Mouse (Mus musculus) bone marrow, adult 2 months (tissue): ENCODE results near the gene Wscd2.

Experiments
- CTCF ChIP-seq: fragments of 200-500 bp; IDR thresholded peaks from 2 replicates; pipeline ENCODE4 v1.5.1; 2011; ENCODE audit warnings: low read length, control low read depth; ENCODE audit not compliant: control insufficient read depth, insufficient read depth
- POLR2A ChIP-seq: fragments of 200-500 bp; IDR thresholded peaks from 2 replicates; pipeline ENCODE4 v1.6.1; 2011; ENCODE audit warnings: low read depth, mild to moderate bottlenecking, control low read depth, low read length, borderline replicate concordance; ENCODE audit not compliant: control insufficient read depth

DNA sequence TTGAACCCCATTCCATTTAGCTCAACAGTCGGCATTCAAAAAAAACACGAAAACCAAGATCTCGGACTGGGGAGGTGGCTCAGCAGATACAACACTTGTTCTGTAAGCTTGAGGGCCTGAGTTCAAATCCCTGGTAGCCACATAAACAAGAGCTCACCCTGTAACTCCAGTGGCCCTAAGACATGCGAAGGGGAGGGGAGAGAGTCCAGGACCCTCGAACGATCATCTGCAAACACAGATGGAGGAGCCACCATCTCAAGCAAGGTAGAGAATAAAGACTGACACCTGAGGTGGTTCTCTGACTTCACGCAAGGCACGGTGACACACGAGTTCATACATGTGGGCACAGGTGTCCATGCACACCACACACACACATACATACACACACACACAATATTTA, 516 bp upstream of the Wscd2 start:
- TF ChIP-seq CTCF = no peak
- TF ChIP-seq POLR2A = no peak
